Mouse (Mus musculus): ENCODE measurements around the gene 9130213A22Rik. TPM values are rescaled to one million over a fixed set of nuclear protein-coding genes. Genes with fewer than 3 reads are reported as not detected.
"Not testable (repeated sequence)": the region's sequence is repeated elsewhere in the genome, so short reads cannot be mapped to it uniquely, and the experiment has no call there.

9130213A22Rik gene
- polyA plus RNA-seq, 1 experiment = 1.2 TPM

- not testable (repeated sequence) for DNase-seq (ENCODE audit: low read depth)
Observed at GRCm38 (mm10) chr11:69093856-69094255, 28.5 kb downstream of the 9130213A22Rik start.

GRCm38 (mm10) chr11:69092871-69093270 lies 29.5 kb downstream of the 9130213A22Rik start:
- no peak for DNase-seq (ENCODE audit: low read depth)

GRCm38 (mm10) chr11:69092386-69092751 lies 30.0 kb downstream of the 9130213A22Rik start:
- no peak for DNase-seq (ENCODE audit: low read depth)

- no peak for DNase-seq (ENCODE audit: low read depth)
Observed at GRCm38 (mm10) chr11:69091566-69092385, 30.6 kb downstream of the 9130213A22Rik start.

GRCm38 (mm10) chr11:69090367-69090766 lies 32.0 kb downstream of the 9130213A22Rik start:
- no peak for DNase-seq (ENCODE audit: low read depth)

- DNase-seq (ENCODE audit: low read depth) = no peak
Observed at GRCm38 (mm10) chr11:69089616-69090290, 32.6 kb downstream of the 9130213A22Rik start.

GRCm38 (mm10) chr11:69088856-69089615 lies 33.4 kb downstream of the 9130213A22Rik start:
- no peak for DNase-seq (ENCODE audit: low read depth)

- DNase-seq (ENCODE audit: low read depth) = no peak
Observed at GRCm38 (mm10) chr11:69088103-69088855, 34.1 kb downstream of the 9130213A22Rik start, which contains the start of gene Vamp2. Gene Vamp2, plus strand, starts transcription at chr11:69088490.

GRCm38 (mm10) chr11:69087597-69087996 lies 34.8 kb downstream of the 9130213A22Rik start:
- no peak for DNase-seq (ENCODE audit: low read depth)

GRCm38 (mm10) chr11:69087082-69087481 lies 35.3 kb downstream of the 9130213A22Rik start:
- DNase-seq (ENCODE audit: low read depth) = no peak

GRCm38 (mm10) chr11:69086390-69086789 lies 36.0 kb downstream of the 9130213A22Rik start:
- no peak for DNase-seq (ENCODE audit: low read depth)

- no peak for DNase-seq (ENCODE audit: low read depth)
Observed at GRCm38 (mm10) chr11:69085608-69086007, 36.8 kb downstream of the 9130213A22Rik start.

GRCm38 (mm10) chr11:69081613-69082012 lies 40.8 kb downstream of the 9130213A22Rik start:
- no peak for DNase-seq (ENCODE audit: low read depth)

GRCm38 (mm10) chr11:69080855-69081222 lies 41.5 kb downstream of the 9130213A22Rik start:
- no peak for DNase-seq (ENCODE audit: low read depth)

GRCm38 (mm10) chr11:69080102-69080854 lies 42.1 kb downstream of the 9130213A22Rik start:
- DNase-seq (ENCODE audit: low read depth) = no peak

GRCm38 (mm10) chr11:69078805-69079438 lies 43.5 kb downstream of the 9130213A22Rik start:
- no peak for DNase-seq (ENCODE audit: low read depth)

- no peak for DNase-seq (ENCODE audit: low read depth)
Observed at GRCm38 (mm10) chr11:69078041-69078440, 44.3 kb downstream of the 9130213A22Rik start.

- DNase-seq (ENCODE audit: low read depth) = no peak
Observed at GRCm38 (mm10) chr11:69077316-69077715, 45.1 kb downstream of the 9130213A22Rik start.

GRCm38 (mm10) chr11:69076572-69076971 lies 45.8 kb downstream of the 9130213A22Rik start:
- DNase-seq (ENCODE audit: low read depth) = no peak

- DNase-seq (ENCODE audit: low read depth) = no peak
Observed at GRCm38 (mm10) chr11:69075764-69076479, 46.5 kb downstream of the 9130213A22Rik start.

All from gonadal fat pad, adult 2 months (tissue).